Mouse (Mus musculus): Measurements from ENCODE around the gene Galnt10. TPM values are rescaled to one million over a fixed set of nuclear protein-coding genes. Genes with fewer than 3 reads are reported as not detected.

Gene Galnt10
- polyA plus RNA-seq, 1 experiment = 16.1 TPM

GRCm38 (mm10) chr11:57652923-57653660, 7.8 kb downstream of the Galnt10 start:
- H3K27ac ChIP-seq (ENCODE audit: insufficient read depth, low read length) = no peak overlapping the region
- H3K4me1 ChIP-seq (ENCODE audit: control insufficient read depth, insufficient read depth, low read length) = peaks cover 8% of the 10 kb centered on the region

DNA sequence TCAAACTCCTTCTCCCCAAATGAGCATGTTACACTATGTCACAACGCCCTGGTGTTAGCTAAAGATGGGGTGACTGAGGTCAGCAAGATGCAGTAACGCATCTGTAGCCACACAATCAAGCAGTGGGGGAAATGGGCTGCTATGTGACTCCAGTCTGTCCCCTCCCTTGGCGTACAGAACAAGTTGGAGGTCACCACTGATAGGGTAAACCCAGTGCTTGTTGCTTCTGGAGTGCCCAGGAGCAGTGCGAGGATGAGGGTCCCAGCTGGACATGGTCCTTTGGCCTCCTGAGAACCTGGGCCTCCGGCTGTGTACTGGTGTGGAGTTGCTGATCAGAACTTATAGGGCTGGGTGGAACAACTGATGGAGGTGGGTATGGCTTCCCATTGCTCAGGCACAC, 8.6 kb downstream of the Galnt10 start:
- Histone ChIP-seq H3K9me3 (replicated peaks; ENCODE audit: control insufficient read depth, insufficient read depth, low read length, poor library complexity, severe bottlenecking) (no peaks in the 10 kb centered on the region), H3K27ac (ENCODE audit: insufficient read depth, low read length) (no peak overlapping the region), H3K27me3 (ENCODE audit: control insufficient read depth, insufficient read depth, low read length, poor library complexity, severe bottlenecking) (no peaks in the 10 kb centered on the region), H3K9ac (ENCODE audit: low read depth, poor library complexity, severe bottlenecking) (no peak overlapping the region), H3K4me3 (ENCODE audit: low read depth, low read length) (no peak overlapping the region), H3K36me3 (ENCODE audit: control insufficient read depth, insufficient read depth, low read length, poor library complexity, severe bottlenecking) (no peaks in the 10 kb centered on the region), H3K4me1 (ENCODE audit: control insufficient read depth, insufficient read depth, low read length) (peaks cover 8% of the 10 kb centered on the region)
- TF ChIP-seq POLR2A (IDR thresholded peaks at IDR 0.05; ENCODE audit: insufficient read depth, low read length) = no peak

More at GRCm38 (mm10) chr11:57652923-57653660, 7.8 kb downstream of the Galnt10 start:
- no peaks in the 10 kb centered on the region for H3K27me3 ChIP-seq (ENCODE audit: control insufficient read depth, insufficient read depth, low read length, poor library complexity, severe bottlenecking)
- no peak for TF ChIP-seq POLR2A (IDR thresholded peaks at IDR 0.05; ENCODE audit: insufficient read depth, low read length)
- no peak for TF ChIP-seq EP300 (IDR thresholded peaks at IDR 0.05; ENCODE audit: insufficient read depth, low read depth, low read length)
- no peak for TF ChIP-seq CTCF (IDR thresholded peaks at IDR 0.05; ENCODE audit: low read depth, low read length)
- no peaks in the 10 kb centered on the region for H3K9me3 ChIP-seq (replicated peaks; ENCODE audit: control insufficient read depth, insufficient read depth, low read length, poor library complexity, severe bottlenecking)
- no peaks in the 10 kb centered on the region for H3K36me3 ChIP-seq (ENCODE audit: control insufficient read depth, insufficient read depth, low read length, poor library complexity, severe bottlenecking)
- H3K4me3 ChIP-seq (ENCODE audit: low read depth, low read length) = no peak overlapping the region
- no peak overlapping the region for H3K9ac ChIP-seq (ENCODE audit: low read depth, poor library complexity, severe bottlenecking)

DNA sequence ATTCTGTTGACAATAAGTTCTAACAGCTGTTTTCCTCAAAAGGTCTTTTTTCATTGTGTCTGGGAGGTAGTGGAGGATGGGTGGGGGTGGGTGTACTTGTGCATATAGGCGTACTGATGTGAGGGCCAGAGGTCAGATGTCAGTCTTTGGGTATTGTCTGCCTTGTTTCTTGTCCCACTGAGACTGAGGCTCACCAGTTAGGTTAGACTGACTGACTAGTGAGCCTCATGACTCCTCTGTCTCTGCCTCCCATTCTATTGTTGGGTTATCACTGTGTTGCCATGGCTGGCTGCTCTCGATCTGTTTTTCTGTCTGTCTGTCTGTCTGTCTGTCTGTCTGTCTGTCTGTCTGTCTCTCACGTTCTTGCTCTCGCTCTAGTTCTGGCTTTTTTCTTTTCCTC, 9.1 kb downstream of the Galnt10 start:
- Histone ChIP-seq H3K27me3 (ENCODE audit: control insufficient read depth, insufficient read depth, low read length, poor library complexity, severe bottlenecking) (no peaks in the 10 kb centered on the region), H3K4me3 (ENCODE audit: low read depth, low read length) (no peak overlapping the region), H3K9ac (ENCODE audit: low read depth, poor library complexity, severe bottlenecking) (no peak overlapping the region), H3K4me1 (ENCODE audit: control insufficient read depth, insufficient read depth, low read length) (peaks cover 7% of the 10 kb centered on the region), H3K27ac (ENCODE audit: insufficient read depth, low read length) (no peak overlapping the region), H3K9me3 (replicated peaks; ENCODE audit: control insufficient read depth, insufficient read depth, low read length, poor library complexity, severe bottlenecking) (no peaks in the 10 kb centered on the region), H3K36me3 (ENCODE audit: control insufficient read depth, insufficient read depth, low read length, poor library complexity, severe bottlenecking) (no peaks in the 10 kb centered on the region)
- TF ChIP-seq EP300 (IDR thresholded peaks at IDR 0.05; ENCODE audit: insufficient read depth, low read depth, low read length) (no peak), CTCF (IDR thresholded peaks at IDR 0.05; ENCODE audit: low read depth, low read length) (no peak), POLR2A (IDR thresholded peaks at IDR 0.05; ENCODE audit: insufficient read depth, low read length) (no peak)

DNA sequence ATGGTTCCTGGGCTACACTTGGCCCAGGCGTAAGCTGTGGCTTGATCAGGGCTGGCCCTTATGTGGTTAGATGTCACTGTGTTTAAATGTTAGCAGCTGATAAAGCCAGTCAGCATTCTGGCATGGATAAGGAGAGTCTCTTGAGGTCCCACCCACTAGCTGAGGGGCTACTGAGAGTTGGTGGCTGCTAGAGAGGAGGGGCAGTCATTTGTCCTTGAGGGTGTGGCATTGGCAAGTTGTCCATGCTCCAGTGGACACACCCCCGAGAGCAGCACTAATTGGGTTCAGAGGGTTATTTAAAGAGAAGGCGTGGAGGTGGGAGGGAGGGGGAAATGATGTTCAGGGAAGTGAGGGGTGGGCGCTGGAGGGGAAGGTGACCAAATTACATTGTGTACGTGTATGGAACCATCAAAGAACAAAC, 9.7 kb downstream of the Galnt10 start:
- Histone ChIP-seq H3K27ac (ENCODE audit: insufficient read depth, low read length) (no peak overlapping the region), H3K27me3 (ENCODE audit: control insufficient read depth, insufficient read depth, low read length, poor library complexity, severe bottlenecking) (no peaks in the 10 kb centered on the region), H3K9me3 (replicated peaks; ENCODE audit: control insufficient read depth, insufficient read depth, low read length, poor library complexity, severe bottlenecking) (no peaks in the 10 kb centered on the region), H3K9ac (ENCODE audit: low read depth, poor library complexity, severe bottlenecking) (no peak overlapping the region), H3K4me3 (ENCODE audit: low read depth, low read length) (no peak overlapping the region), H3K36me3 (ENCODE audit: control insufficient read depth, insufficient read depth, low read length, poor library complexity, severe bottlenecking) (no peaks in the 10 kb centered on the region), H3K4me1 (ENCODE audit: control insufficient read depth, insufficient read depth, low read length) (peaks cover 7% of the 10 kb centered on the region)
- TF ChIP-seq EP300 (IDR thresholded peaks at IDR 0.05; ENCODE audit: insufficient read depth, low read depth, low read length) (no peak), CTCF (IDR thresholded peaks at IDR 0.05; ENCODE audit: low read depth, low read length) (no peak), POLR2A (IDR thresholded peaks at IDR 0.05; ENCODE audit: insufficient read depth, low read length) (no peak)

DNA sequence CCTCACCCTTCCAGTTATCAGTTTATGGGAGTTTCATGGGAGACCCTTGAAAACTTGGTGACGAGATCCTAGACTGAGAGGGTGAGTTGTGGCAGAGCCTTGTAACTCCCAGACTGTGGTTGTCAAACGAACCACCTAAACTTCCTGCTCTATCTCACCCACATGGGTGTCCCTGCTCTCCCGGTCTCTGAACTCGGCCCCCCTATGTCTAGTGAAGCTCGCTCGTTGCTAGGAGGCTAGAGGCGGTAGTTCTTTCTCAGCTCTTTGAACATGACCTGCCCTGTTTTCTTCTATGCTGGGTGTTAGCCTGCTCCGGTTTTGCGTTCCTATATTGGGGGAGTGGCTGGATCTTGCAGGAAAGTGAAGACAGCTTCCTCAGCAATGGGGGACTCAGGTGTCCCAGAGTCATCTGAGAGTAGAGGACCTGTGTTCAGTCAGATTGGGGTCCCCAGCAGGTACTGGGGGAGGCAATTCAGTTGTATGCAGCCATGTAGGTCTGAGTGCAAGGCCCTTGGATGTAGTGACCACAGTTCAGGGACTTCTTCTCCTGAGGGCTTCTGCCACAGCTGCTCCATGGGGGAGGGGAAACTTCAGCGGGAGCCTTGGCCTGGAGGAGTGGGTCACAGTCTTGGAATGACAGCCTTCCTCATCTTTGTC, 10.6 kb downstream of the Galnt10 start:
- Histone ChIP-seq H3K36me3 (ENCODE audit: control insufficient read depth, insufficient read depth, low read length, poor library complexity, severe bottlenecking) (no peaks in the 10 kb centered on the region), H3K27ac (ENCODE audit: insufficient read depth, low read length) (no peak overlapping the region), H3K9ac (ENCODE audit: low read depth, poor library complexity, severe bottlenecking) (no peak overlapping the region), H3K4me3 (ENCODE audit: low read depth, low read length) (no peak overlapping the region), H3K9me3 (replicated peaks; ENCODE audit: control insufficient read depth, insufficient read depth, low read length, poor library complexity, severe bottlenecking) (no peaks in the 10 kb centered on the region), H3K4me1 (ENCODE audit: control insufficient read depth, insufficient read depth, low read length) (peaks cover 7% of the 10 kb centered on the region), H3K27me3 (ENCODE audit: control insufficient read depth, insufficient read depth, low read length, poor library complexity, severe bottlenecking) (no peaks in the 10 kb centered on the region)
- TF ChIP-seq EP300 (IDR thresholded peaks at IDR 0.05; ENCODE audit: insufficient read depth, low read depth, low read length) (no peak), CTCF (IDR thresholded peaks at IDR 0.05; ENCODE audit: low read depth, low read length) (no peak), POLR2A (IDR thresholded peaks at IDR 0.05; ENCODE audit: insufficient read depth, low read length) (no peak)

GRCm38 (mm10) chr11:57656602-57657275, 11.5 kb downstream of the Galnt10 start:
- no peak overlapping the region for H3K9ac ChIP-seq (ENCODE audit: low read depth, poor library complexity, severe bottlenecking)
- TF ChIP-seq CTCF (IDR thresholded peaks at IDR 0.05; ENCODE audit: low read depth, low read length) (no peak), EP300 (IDR thresholded peaks at IDR 0.05; ENCODE audit: insufficient read depth, low read depth, low read length) (no peak), POLR2A (IDR thresholded peaks at IDR 0.05; ENCODE audit: insufficient read depth, low read length) (no peak)
- H3K27me3 ChIP-seq (ENCODE audit: control insufficient read depth, insufficient read depth, low read length, poor library complexity, severe bottlenecking) = no peaks in the 10 kb centered on the region
- H3K27ac ChIP-seq (ENCODE audit: insufficient read depth, low read length) = no peak overlapping the region
- H3K4me1 ChIP-seq (ENCODE audit: control insufficient read depth, insufficient read depth, low read length) = peaks cover 7% of the 10 kb centered on the region
- H3K36me3 ChIP-seq (ENCODE audit: control insufficient read depth, insufficient read depth, low read length, poor library complexity, severe bottlenecking) = no peaks in the 10 kb centered on the region
- no peak overlapping the region for H3K4me3 ChIP-seq (ENCODE audit: low read depth, low read length)
- H3K9me3 ChIP-seq (replicated peaks; ENCODE audit: control insufficient read depth, insufficient read depth, low read length, poor library complexity, severe bottlenecking) = no peaks in the 10 kb centered on the region

All from ES-Bruce4 (cell line).